Mouse (Mus musculus): ENCODE data around the gene Smarcal1. TPM values are rescaled to one million over a fixed set of nuclear protein-coding genes. Genes with fewer than 3 reads are reported as not detected.

The Smarcal1 gene
- polyA plus RNA-seq, 1 experiment from 2014 or later, result 37.1 TPM

DNA sequence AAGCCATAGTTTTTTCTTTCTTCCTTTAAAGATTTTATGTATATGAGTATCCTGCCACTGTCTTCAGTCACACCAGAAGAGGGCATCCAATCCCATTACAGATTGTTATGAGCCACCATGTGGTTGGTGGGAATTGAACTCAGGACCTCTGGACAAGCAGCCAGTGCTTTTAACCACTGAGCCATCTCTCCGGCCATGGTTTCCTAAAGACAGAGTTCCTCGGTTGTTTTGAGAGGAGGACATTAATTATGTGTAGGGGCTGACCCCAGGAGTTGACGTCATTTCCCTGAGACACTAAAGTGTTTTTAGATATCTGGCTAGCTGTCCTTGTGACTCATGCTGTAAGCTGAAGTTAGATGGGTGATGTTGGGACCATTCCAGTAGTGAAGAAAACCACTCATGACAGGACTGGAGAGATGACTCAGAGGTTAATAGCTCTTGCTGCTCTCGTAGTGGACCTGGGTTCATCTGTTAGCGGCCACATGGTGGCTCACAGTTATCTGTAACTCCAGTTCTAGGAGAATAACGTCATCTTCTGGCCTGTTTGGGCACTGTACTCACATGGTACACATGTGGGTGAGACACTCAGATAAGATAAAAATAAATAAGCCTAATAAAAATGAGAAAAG lies 18.6 kb upstream of the Smarcal1 start:
- H3K4me1 ChIP-seq (ENCODE audit: control insufficient read depth, insufficient read depth, low read length), result no peaks in the 10 kb centered on the region
- H3K9ac ChIP-seq (ENCODE audit: low read length), result no peak overlapping the region
- no peak overlapping the region for H3K4me2 ChIP-seq (ENCODE audit: low read depth, severe bottlenecking)
- no peak overlapping the region for H3K4me3 ChIP-seq (ENCODE audit: low read depth, low read length)
- 75% methylated on average over 6 of the region's 6 CpGs for WGBS
- DNase-seq (ENCODE audit: low spot score) (no peak), ATAC-seq (ENCODE audit: insufficient number of reproducible peaks, low FRiP score, low TSS enrichment, low read depth) (no peak)
- H3K36me3 ChIP-seq (ENCODE audit: control insufficient read depth, insufficient read depth, low read length), result no peaks in the 10 kb centered on the region
- H3K27ac ChIP-seq (replicated peaks; ENCODE audit: low read depth, low read length), result no peak overlapping the region
- H3K27me3 ChIP-seq (ENCODE audit: control insufficient read depth, insufficient read depth, low read length), result no peaks in the 10 kb centered on the region
- H3K9me3 ChIP-seq (ENCODE audit: control insufficient read depth, low read length), result no peaks in the 10 kb centered on the region

DNA sequence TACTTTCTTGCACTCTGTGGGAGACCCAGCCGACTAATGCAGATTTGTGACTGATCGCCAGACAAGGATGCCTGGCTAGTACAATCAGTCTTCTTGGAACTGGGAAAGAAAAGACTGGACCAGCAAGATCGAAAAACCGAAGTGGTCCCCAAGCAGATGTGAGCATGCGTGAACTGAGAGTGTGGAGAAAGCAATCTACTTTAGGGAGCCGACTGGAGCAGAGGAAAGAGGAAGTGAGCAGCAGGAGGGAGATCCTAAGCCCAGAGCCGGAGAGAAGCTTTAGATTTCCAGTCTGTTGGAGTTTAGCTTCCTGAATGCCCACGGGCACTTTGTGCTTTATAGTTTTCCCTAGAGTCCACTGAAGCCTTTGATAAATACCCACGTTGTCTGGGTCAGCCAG lies 16.0 kb upstream of the Smarcal1 start:
- Histone ChIP-seq H3K9ac (ENCODE audit: low read length) (no peak overlapping the region), H3K27ac (replicated peaks; ENCODE audit: low read depth, low read length) (no peak overlapping the region), H3K27me3 (ENCODE audit: control insufficient read depth, insufficient read depth, low read length) (no peaks in the 10 kb centered on the region), H3K4me1 (ENCODE audit: control insufficient read depth, insufficient read depth, low read length) (0 out of 2 replicates have a peak, but pooled peaks cover 2% of the 10 kb centered on the region), H3K4me3 (ENCODE audit: low read depth, low read length) (no peak overlapping the region), H3K36me3 (ENCODE audit: control insufficient read depth, insufficient read depth, low read length) (no peaks in the 10 kb centered on the region), H3K9me3 (ENCODE audit: control insufficient read depth, low read length) (no peaks in the 10 kb centered on the region), H3K4me2 (ENCODE audit: low read depth, severe bottlenecking) (no peak overlapping the region; the same call in 1 of the 2 replicates)
- 25% methylated on average over 9 of the region's 9 CpGs for WGBS
- ATAC-seq (ENCODE audit: insufficient number of reproducible peaks, low FRiP score, low TSS enrichment, low read depth) (no peak), DNase-seq (ENCODE audit: low spot score) (no peak)

DNA sequence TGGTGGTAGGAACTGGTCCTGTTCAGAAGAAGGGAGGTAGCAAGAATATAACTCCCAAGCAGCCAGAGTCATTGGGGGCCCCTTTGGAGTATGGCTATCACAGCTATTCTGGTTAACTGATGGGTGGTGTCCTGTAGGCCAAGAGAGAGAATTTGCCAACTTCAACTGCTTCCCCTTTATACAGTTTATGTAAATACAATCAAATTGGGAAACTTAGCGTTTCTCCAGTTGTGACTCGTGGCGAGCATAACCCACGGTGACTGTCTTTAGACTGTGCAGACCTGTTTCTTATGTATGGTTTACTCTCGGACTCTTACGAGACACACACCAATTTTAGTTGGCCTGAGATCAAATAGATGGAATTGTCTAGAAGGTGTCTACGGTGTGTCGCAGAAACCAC lies 14.3 kb upstream of the Smarcal1 start:
- Histone ChIP-seq H3K9me3 (ENCODE audit: control insufficient read depth, low read length) (no peaks in the 10 kb centered on the region), H3K27ac (replicated peaks; ENCODE audit: low read depth, low read length) (no peak overlapping the region), H3K4me3 (ENCODE audit: low read depth, low read length) (no peak overlapping the region), H3K27me3 (ENCODE audit: control insufficient read depth, insufficient read depth, low read length) (no peaks in the 10 kb centered on the region), H3K9ac (ENCODE audit: low read length) (no peak overlapping the region), H3K4me2 (ENCODE audit: low read depth, severe bottlenecking) (no peak overlapping the region), H3K4me1 (ENCODE audit: control insufficient read depth, insufficient read depth, low read length) (0 out of 2 replicates have a peak, but pooled peaks cover 2% of the 10 kb centered on the region), H3K36me3 (ENCODE audit: control insufficient read depth, insufficient read depth, low read length) (no peaks in the 10 kb centered on the region)
- 93% methylated on average over 8 of the region's 8 CpGs for WGBS
- ATAC-seq (ENCODE audit: insufficient number of reproducible peaks, low FRiP score, low TSS enrichment, low read depth) (no peak), DNase-seq (ENCODE audit: low spot score) (no peak)

DNA sequence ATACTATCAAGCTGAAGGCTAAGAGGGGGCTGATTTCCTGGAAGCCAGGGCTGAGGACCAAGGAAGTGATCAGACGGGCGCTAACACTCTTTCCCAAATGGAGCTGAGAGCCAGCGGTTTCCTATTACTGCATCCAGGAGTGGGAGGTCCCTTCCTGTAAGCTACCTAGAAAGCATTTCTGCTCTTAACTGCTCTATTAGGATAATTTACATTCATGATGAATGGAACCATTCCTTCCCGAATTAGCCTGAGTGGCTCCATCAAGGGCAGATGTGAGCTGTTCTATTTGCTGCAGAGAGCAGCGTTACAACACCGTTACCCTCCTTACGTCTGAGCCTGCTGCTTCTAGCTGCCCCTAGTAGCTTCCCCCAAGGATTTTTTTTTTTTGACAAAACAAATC lies 9.0 kb upstream of the Smarcal1 start:
- no peaks in the 10 kb centered on the region; the same call in 1 of the 2 replicates for H3K27me3 ChIP-seq (ENCODE audit: control insufficient read depth, insufficient read depth, low read length)
- no peak overlapping the region for H3K27ac ChIP-seq (replicated peaks; ENCODE audit: low read depth, low read length)
- ATAC-seq (ENCODE audit: insufficient number of reproducible peaks, low FRiP score, low TSS enrichment, low read depth) (no peak), DNase-seq (ENCODE audit: low spot score) (no peak)
- no peak overlapping the region for H3K9ac ChIP-seq (ENCODE audit: low read length)
- H3K9me3 ChIP-seq (ENCODE audit: control insufficient read depth, low read length), result no peaks in the 10 kb centered on the region
- no peak overlapping the region for H3K4me3 ChIP-seq (ENCODE audit: low read depth, low read length)
- H3K4me2 ChIP-seq (ENCODE audit: low read depth, severe bottlenecking), result no peak overlapping the region
- 0 out of 2 replicates have a peak, but pooled peaks cover 10% of the 10 kb centered on the region for H3K4me1 ChIP-seq (ENCODE audit: control insufficient read depth, insufficient read depth, low read length)
- WGBS, result 21% methylated on average over 7 of the region's 7 CpGs
- H3K36me3 ChIP-seq (ENCODE audit: control insufficient read depth, insufficient read depth, low read length), result no peaks in the 10 kb centered on the region

DNA sequence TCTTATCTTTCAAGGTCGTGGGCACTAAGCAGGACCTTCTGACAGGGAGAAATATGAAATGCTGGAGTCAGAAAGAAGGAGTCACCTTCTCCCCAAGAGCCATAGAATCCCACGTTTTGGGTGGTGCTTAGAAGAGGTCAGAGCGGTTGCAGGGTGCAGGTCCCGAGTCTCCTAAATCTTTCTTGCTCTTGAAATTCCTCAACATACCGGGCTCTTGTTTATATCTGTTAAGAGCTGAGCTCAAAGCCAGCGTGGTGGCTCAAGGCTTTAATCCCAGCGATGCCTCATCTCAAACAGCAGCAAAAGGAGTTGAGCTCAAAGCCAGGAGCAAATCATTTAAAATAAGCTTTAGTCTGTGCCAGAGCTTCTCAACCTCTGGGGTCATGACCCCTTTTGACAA lies 8.4 kb upstream of the Smarcal1 start:
- H3K4me2 ChIP-seq (ENCODE audit: low read depth, severe bottlenecking), result no peak overlapping the region
- DNase-seq (ENCODE audit: low spot score), result no peak
- no peak for ATAC-seq (ENCODE audit: insufficient number of reproducible peaks, low FRiP score, low TSS enrichment, low read depth)
- 0 out of 2 replicates have a peak, but pooled peaks cover 10% of the 10 kb centered on the region for H3K4me1 ChIP-seq (ENCODE audit: control insufficient read depth, insufficient read depth, low read length)
- no peaks in the 10 kb centered on the region for H3K9me3 ChIP-seq (ENCODE audit: control insufficient read depth, low read length)
- 48% methylated on average over 7 of the region's 7 CpGs for WGBS
- no peak overlapping the region for H3K27ac ChIP-seq (replicated peaks; ENCODE audit: low read depth, low read length)
- H3K27me3 ChIP-seq (ENCODE audit: control insufficient read depth, insufficient read depth, low read length), result no peaks in the 10 kb centered on the region; the same call in 1 of the 2 replicates
- no peaks in the 10 kb centered on the region for H3K36me3 ChIP-seq (ENCODE audit: control insufficient read depth, insufficient read depth, low read length)
- no peak overlapping the region for H3K4me3 ChIP-seq (ENCODE audit: low read depth, low read length)
- H3K9ac ChIP-seq (ENCODE audit: low read length), result no peak overlapping the region

DNA sequence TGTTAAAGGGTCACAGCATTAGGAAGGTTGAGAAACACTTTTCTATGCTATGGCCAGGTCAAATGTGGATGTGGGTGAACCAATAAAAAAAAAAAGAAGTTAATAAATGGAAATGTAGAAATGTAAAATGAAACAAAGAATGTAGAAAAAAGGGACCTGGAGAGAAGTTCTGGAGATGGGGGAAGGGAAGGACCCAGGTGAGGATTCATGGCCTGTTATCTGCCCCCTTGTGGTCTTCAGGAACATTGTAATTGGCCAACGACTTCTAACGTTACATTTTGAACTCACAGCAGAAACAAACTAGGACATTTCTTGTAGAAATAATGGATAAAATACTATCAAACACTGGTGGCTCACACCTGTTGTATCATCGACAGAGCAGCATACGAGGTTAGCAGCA lies 7.9 kb upstream of the Smarcal1 start:
- no peak for ATAC-seq (ENCODE audit: insufficient number of reproducible peaks, low FRiP score, low TSS enrichment, low read depth)
- no peak overlapping the region for H3K4me2 ChIP-seq (ENCODE audit: low read depth, severe bottlenecking)
- H3K9me3 ChIP-seq (ENCODE audit: control insufficient read depth, low read length), result no peaks in the 10 kb centered on the region
- DNase-seq (ENCODE audit: low spot score), result no peak
- no peak overlapping the region for H3K27ac ChIP-seq (replicated peaks; ENCODE audit: low read depth, low read length)
- 42% methylated on average over 4 of the region's 4 CpGs for WGBS
- H3K27me3 ChIP-seq (ENCODE audit: control insufficient read depth, insufficient read depth, low read length), result no peaks in the 10 kb centered on the region; the same call in 1 of the 2 replicates
- H3K9ac ChIP-seq (ENCODE audit: low read length), result no peak overlapping the region
- H3K4me3 ChIP-seq (ENCODE audit: low read depth, low read length), result no peak overlapping the region
- 0 out of 2 replicates have a peak, but pooled peaks cover 10% of the 10 kb centered on the region for H3K4me1 ChIP-seq (ENCODE audit: control insufficient read depth, insufficient read depth, low read length)
- no peaks in the 10 kb centered on the region for H3K36me3 ChIP-seq (ENCODE audit: control insufficient read depth, insufficient read depth, low read length)

DNA sequence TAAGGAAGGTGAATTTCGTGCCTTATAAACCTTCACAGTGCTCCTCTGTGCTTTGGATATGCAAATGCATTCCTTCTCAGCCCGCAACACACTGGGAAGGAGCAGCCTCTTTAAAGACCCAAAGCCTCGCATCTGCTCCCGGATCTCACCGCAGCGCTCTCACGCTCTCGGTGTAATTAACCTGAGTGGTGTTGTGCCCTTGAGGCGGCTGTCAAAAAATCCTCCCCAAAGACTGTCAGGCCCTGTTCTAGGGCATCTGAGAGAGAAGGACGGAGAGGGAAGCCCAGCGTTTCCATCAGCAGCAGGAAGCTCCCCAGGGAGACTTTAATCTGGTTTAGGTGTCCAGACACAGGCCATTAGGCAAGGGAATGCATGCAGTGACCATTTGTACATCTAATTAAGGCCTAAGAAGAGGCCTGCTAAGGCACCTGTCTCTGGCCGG lies 5.5 kb upstream of the Smarcal1 start:
- 3% methylated on average over 12 of the region's 12 CpGs for WGBS
- DNase-seq (ENCODE audit: low spot score), result peak; percentile 52

DNA sequence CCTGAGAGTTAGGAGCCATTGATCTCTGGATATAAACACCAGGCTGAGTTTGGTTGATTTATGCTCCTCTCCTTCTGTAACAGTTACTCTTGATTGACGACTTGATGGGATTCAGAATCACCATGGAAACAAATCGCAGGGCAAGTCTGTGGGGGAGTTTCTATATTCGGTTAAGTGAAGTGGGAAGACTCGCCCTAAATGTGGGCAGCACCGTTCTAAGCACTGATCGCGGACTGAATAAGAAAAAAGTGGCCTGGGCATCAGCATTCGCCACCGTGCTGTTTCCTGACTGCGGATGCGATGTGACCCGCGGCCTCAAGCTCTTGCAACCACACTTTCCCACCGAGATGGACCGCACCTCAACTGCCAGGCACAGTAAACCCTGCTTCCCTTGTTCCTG lies 4.7 kb upstream of the Smarcal1 start:
- H3K4me1 ChIP-seq (ENCODE audit: control insufficient read depth, insufficient read depth, low read length), result 0 out of 2 replicates have a peak, but pooled peaks cover 8% of the 10 kb centered on the region
- H3K27ac ChIP-seq (replicated peaks; ENCODE audit: low read depth, low read length), result no peak overlapping the region
- H3K9ac ChIP-seq (ENCODE audit: low read length), result no peak overlapping the region
- H3K4me3 ChIP-seq (ENCODE audit: low read depth, low read length), result no peak overlapping the region
- no peak for DNase-seq (ENCODE audit: low spot score)
- WGBS, result 42% methylated on average over 15 of the region's 15 CpGs
- no peaks in the 10 kb centered on the region; the same call in 1 of the 2 replicates for H3K27me3 ChIP-seq (ENCODE audit: control insufficient read depth, insufficient read depth, low read length)
- no peaks in the 10 kb centered on the region for H3K9me3 ChIP-seq (ENCODE audit: control insufficient read depth, low read length)
- no peaks in the 10 kb centered on the region for H3K36me3 ChIP-seq (ENCODE audit: control insufficient read depth, insufficient read depth, low read length)
- H3K4me2 ChIP-seq (ENCODE audit: low read depth, severe bottlenecking), result no peak overlapping the region
- ATAC-seq (ENCODE audit: insufficient number of reproducible peaks, low FRiP score, low TSS enrichment, low read depth), result no peak

More for the DNA sequence above, 5.5 kb upstream of the Smarcal1 start:
- H3K36me3 ChIP-seq (ENCODE audit: control insufficient read depth, insufficient read depth, low read length), result no peaks in the 10 kb centered on the region
- H3K27me3 ChIP-seq (ENCODE audit: control insufficient read depth, insufficient read depth, low read length), result no peaks in the 10 kb centered on the region; the same call in 1 of the 2 replicates
- no peak overlapping the region for H3K4me3 ChIP-seq (ENCODE audit: low read depth, low read length)
- 0 out of 2 replicates have a peak, but pooled peaks cover 8% of the 10 kb centered on the region for H3K4me1 ChIP-seq (ENCODE audit: control insufficient read depth, insufficient read depth, low read length)
- H3K9me3 ChIP-seq (ENCODE audit: control insufficient read depth, low read length), result no peaks in the 10 kb centered on the region
- H3K27ac ChIP-seq (replicated peaks; ENCODE audit: low read depth, low read length), result no peak overlapping the region
- H3K4me2 ChIP-seq (ENCODE audit: low read depth, severe bottlenecking), result peak overlapping the region; percentile 3
- no peak for ATAC-seq (ENCODE audit: insufficient number of reproducible peaks, low FRiP score, low TSS enrichment, low read depth)
- no peak overlapping the region; the same call in 1 of the 2 replicates for H3K9ac ChIP-seq (ENCODE audit: low read length)
